In genomic region chr6:30276375-30276774, GRCm38 (mm10) we compare ENCODE assay signal across 16 mouse cellular contexts. TPM values are rescaled to one million over a fixed set of nuclear protein-coding genes. Genes with fewer than 3 reads are reported as not detected.
DNase-seq lines count a peak whose midpoint lies in the region; ATAC-seq and TF ChIP-seq lines count a peak whose summit lies in the region.
"Had no signal": no experiment of that assay in that cellular context is flagged by ENCODE, and none has a peak within 500 bp of the region (broad histone marks: within the 10 kb centered on the region; RNA-seq: fewer than 3 reads in every experiment).

No protein-coding gene starts in this region.

- no peak overlapping the region for H3K27ac ChIP-seq in midbrain, postnatal 0 days (ENCODE audit: low read depth, low read length)
- H3K27ac ChIP-seq: forebrain, embryonic 15.5 days; hindbrain, embryonic 13.5 days; layer of hippocampus, adult 2 months had no signal

- no peak overlapping the region for H3K9ac ChIP-seq in midbrain, postnatal 0 days (replicated peaks; ENCODE audit: low read length, poor library complexity, severe bottlenecking)
- H3K9ac ChIP-seq: forebrain, embryonic 15.5 days; hindbrain, embryonic 13.5 days had no signal

- no peaks in the 10 kb centered on the region for H3K9me3 ChIP-seq in midbrain, postnatal 0 days (ENCODE audit: low read length)
- H3K9me3 ChIP-seq: forebrain, embryonic 15.5 days; G1E; hindbrain, embryonic 13.5 days; megakaryocyte, embryonic 14.5 days had no signal

- no peak for ATAC-seq in midbrain, postnatal 0 days (ENCODE audit: low FRiP score)
- ATAC-seq: forebrain, embryonic 15.5 days; intestine, embryonic 16.5 days had no signal

- no peak for TF ChIP-seq CTCF in midbrain, postnatal 0 days (IDR thresholded peaks at IDR 0.05)

- H3K4me2 ChIP-seq in midbrain, postnatal 0 days (ENCODE audit: low read depth, low read length, poor library complexity, severe bottlenecking) = no peak overlapping the region
- H3K4me2 ChIP-seq: forebrain, embryonic 15.5 days; hindbrain, embryonic 13.5 days had no signal

- peaks cover 13% of the 10 kb centered on the region for H3K36me3 ChIP-seq in midbrain, postnatal 0 days (ENCODE audit: insufficient read depth, low read length)

- peak; percentile 36 for DNase-seq in gastrocnemius, postnatal 10 days
- no peak for DNase-seq in gastrocnemius, adult 8-10 months (ENCODE audit: low spot score in 2 of 2)
- peak; percentile 25 to 40 for DNase-seq in kidney, postnatal 25 days
- DNase-seq in kidney, adult 11 months = no peak
- peak; percentile 13 for DNase-seq in right cerebral cortex, postnatal 4 days
- no peak for DNase-seq in right cerebral cortex, adult 18-20 months
- DNase-seq in lung, postnatal 36 days = peak; percentile 39
- DNase-seq in midbrain, postnatal 0 days (ENCODE audit: low spot score) = no peak
- DNase-seq: cerebellum, adult 9-11 months; thymus, adult 18-20 months had no signal

- H3K4me3 ChIP-seq in midbrain, postnatal 0 days (ENCODE audit: low read depth, low read length) = no peak overlapping the region
- H3K4me3 ChIP-seq: forebrain, embryonic 15.5 days; hindbrain, embryonic 13.5 days; layer of hippocampus, adult 2 months had no signal

- H3K4me1 ChIP-seq in midbrain, postnatal 0 days (ENCODE audit: insufficient read depth, low read length) = no peaks in the 10 kb centered on the region

- no peaks in the 10 kb centered on the region for H3K27me3 ChIP-seq in midbrain, postnatal 0 days (ENCODE audit: insufficient read depth, low read length)
- H3K27me3 ChIP-seq: forebrain, embryonic 15.5 days; hindbrain, embryonic 13.5 days; megakaryocyte, embryonic 14.5 days had no signal

- WGBS in midbrain, postnatal 0 days = 74% methylated on average over 3 of the region's 3 CpGs

RNA-seq across cellular contexts. Expression of gene Ube2h, which starts 28.0 kb away (rescaled TPM):
- total RNA-seq in gastrocnemius, postnatal 10 days (2021) = 10 to 100 TPM; 64.8 to 68.6 TPM
- 10 to 100 TPM; 47.9 to 63.1 (median 52.5) TPM for total RNA-seq in gastrocnemius, adult 8-10 months (2022)
- 47.8 and 57.0 TPM in 2 replicates for total RNA-seq in midbrain, postnatal 0 days (2014; rRNA removed)
- 40.0 and 43.1 TPM in 2 replicates for polyA plus RNA-seq in midbrain, postnatal 0 days (2015; fragmentation: Nextera tagmentation; extraction: Ambion mirVana)

Comparison
In these comparisons a context has a peak if more than half of its experiments do, and no peak if none do; other contexts are left out.
1. DNase-seq: peak in gastrocnemius, postnatal 10 days (single experiment), kidney, postnatal 25 days (2 of 2), right cerebral cortex, postnatal 4 days (single experiment) and lung, postnatal 36 days (single experiment); none in gastrocnemius, adult 8-10 months (0 of 2), kidney, adult 11 months (single experiment), right cerebral cortex, adult 18-20 months (single experiment) and midbrain, postnatal 0 days (single experiment).